Comparison of ENCODE assay signal across 8 mouse cellular contexts in the genomic region with DNA sequence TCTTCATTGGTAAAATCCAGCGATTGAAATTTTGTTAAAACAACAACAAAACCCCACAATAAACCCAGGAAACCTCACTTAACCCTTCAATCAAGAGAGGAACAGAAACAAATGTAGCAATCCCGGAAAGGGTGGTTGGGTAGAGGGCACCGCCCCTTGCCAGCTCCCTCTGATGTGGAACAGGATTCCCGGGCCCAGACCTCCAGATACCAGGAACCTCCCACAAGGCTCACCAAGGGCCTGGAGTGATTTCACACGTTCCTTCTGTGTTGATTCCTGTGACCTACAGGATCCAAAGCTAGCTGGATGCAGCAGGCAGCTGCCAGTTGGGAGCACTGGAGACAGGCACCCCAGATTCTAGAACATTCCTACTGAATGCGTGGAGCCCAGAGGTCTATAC. TPM values are rescaled to one million over a fixed set of nuclear protein-coding genes. Genes with fewer than 3 reads are reported as not detected.
A peak's percentile ranks its signal among the peaks of the same experiment; 100 is the strongest.
DNase-seq lines count a peak whose midpoint lies in the region; ATAC-seq and TF ChIP-seq lines count a peak whose summit lies in the region.

No protein-coding gene starts in this region.

- ATAC-seq in limb, embryonic 15.5 days (ENCODE audit: insufficient number of reproducible peaks, low FRiP score, low TSS enrichment, low read depth): no peak
- no peak for ATAC-seq in stomach, embryonic 15.5 days (ENCODE audit: insufficient read depth, low FRiP score, low read depth)
- no peak for ATAC-seq in inflammation-experienced regulatory T-cells, adult 6 months

- no peak for TF ChIP-seq POLR2A in embryonic fibroblast, embryonic 13.5 days (IDR thresholded peaks at IDR 0.05; ENCODE audit: low read depth, low read length)

- 37% methylated on average over 6 of the region's 6 CpGs for WGBS in limb, embryonic 15.5 days
- 42% methylated on average over 6 of the region's 6 CpGs for WGBS in stomach, embryonic 15.5 days

- no peak overlapping the region for H3K27ac ChIP-seq in left cerebral cortex, adult 2 months
- H3K27ac ChIP-seq in embryonic fibroblast, embryonic 13.5 days (ENCODE audit: insufficient read depth, low read length): no peak overlapping the region
- no peak overlapping the region for H3K27ac ChIP-seq in limb, embryonic 15.5 days
- H3K27ac ChIP-seq in stomach, embryonic 15.5 days: no peak overlapping the region

- H3K36me3 ChIP-seq in limb, embryonic 15.5 days: peaks cover 44% of the 10 kb centered on the region
- H3K36me3 ChIP-seq in stomach, embryonic 15.5 days: peaks cover 32% of the 10 kb centered on the region

- TF ChIP-seq CTCF in left cerebral cortex, adult 2 months (IDR thresholded peaks at IDR 0.05): no peak
- no peak for TF ChIP-seq CTCF in embryonic fibroblast, embryonic 13.5 days (IDR thresholded peaks at IDR 0.05; ENCODE audit: borderline replicate concordance, insufficient read depth, low read length)

- H3K4me3 ChIP-seq in left cerebral cortex, adult 2 months: peak overlapping the region; percentile 99; the same call in 1 of the 2 replicates
- H3K4me3 ChIP-seq in embryonic fibroblast, embryonic 13.5 days (ENCODE audit: insufficient read depth, low read length): peak overlapping the region; percentile 86
- H3K4me3 ChIP-seq in limb, embryonic 15.5 days: peak overlapping the region; percentile 99; the same call in 1 of the 2 replicates
- H3K4me3 ChIP-seq in stomach, embryonic 15.5 days (replicated peaks): 0 out of 2 replicates have a peak overlapping the region, but pooled peaks have one; percentile 90

- intact Hi-C loops in left cerebral cortex, adult 2 months (cut with DNase I): no loop called here
- intact Hi-C loops in left cerebral cortex, postnatal 14 days (cut with DNase I): loop anchor here (5.0 kb wide), 1 partner anchor 63 kb away; a partner anchor contains a TSS

- peaks cover 17% of the 10 kb centered on the region; the same call in 1 of the 2 replicates for H3K4me1 ChIP-seq in embryonic fibroblast, embryonic 13.5 days (ENCODE audit: control insufficient read depth, insufficient read depth, low read length)
- H3K4me1 ChIP-seq in limb, embryonic 15.5 days: peaks cover 34% of the 10 kb centered on the region
- peaks cover 19% of the 10 kb centered on the region for H3K4me1 ChIP-seq in stomach, embryonic 15.5 days

- H3K9me3 ChIP-seq in limb, embryonic 15.5 days: no peaks in the 10 kb centered on the region
- no peaks in the 10 kb centered on the region for H3K9me3 ChIP-seq in stomach, embryonic 15.5 days

- H3K9ac ChIP-seq in limb, embryonic 15.5 days: no peak overlapping the region
- H3K9ac ChIP-seq in stomach, embryonic 15.5 days: no peak overlapping the region; the same call in 1 of the 2 replicates

- DNase-seq in left cerebral cortex, adult 2 months (ENCODE audit: extremely low spot score in 1 of 2, low spot score in 2 of 2): no peak
- no peak for DNase-seq in left cerebral cortex, postnatal 14 days (ENCODE audit: low spot score in 2 of 2)
- DNase-seq in cerebellum, adult 11 months: no peak
- DNase-seq in embryo, embryonic 10 days (ENCODE audit: low spot score): no peak

- no peaks in the 10 kb centered on the region for H3K27me3 ChIP-seq in limb, embryonic 15.5 days
- H3K27me3 ChIP-seq in stomach, embryonic 15.5 days (replicated peaks): no peaks in the 10 kb centered on the region

- H3K4me2 ChIP-seq in limb, embryonic 15.5 days: peak overlapping the region; percentile 63; the same call in 1 of the 2 replicates
- H3K4me2 ChIP-seq in stomach, embryonic 15.5 days: peak overlapping the region; percentile 97

RNA-seq across cellular contexts. Expression of a gene that starts 1.8 kb away (rescaled TPM):
- total RNA-seq in left cerebral cortex, adult 2 months (2021): 100 to 1,000 TPM; 162 TPM
- total RNA-seq in left cerebral cortex, postnatal 14 days (2021): 100 to 1,000 TPM; 190 to 195 TPM
- 163 and 173 TPM in 2 replicates for polyA plus RNA-seq in embryonic fibroblast, embryonic 13.5 days (2011; ENCODE audit: insufficient read length, low read depth, missing spikeins)
- polyA plus RNA-seq in limb, embryonic 15.5 days (2015; fragmentation: Nextera tagmentation; extraction: Ambion mirVana): 471 and 519 TPM in 2 replicates
- polyA plus RNA-seq in stomach, embryonic 15.5 days (2015; fragmentation: Nextera tagmentation; extraction: Ambion mirVana): 558 and 580 TPM in 2 replicates
- polyA plus RNA-seq in inflammation-experienced regulatory T-cells, adult 6 months (2017; shearing (Covaris generic)): 100 to 1,000 TPM; 448 to 507 (median 458) TPM

RNA-seq across cellular contexts. Expression of a gene that starts 1.9 kb away (rescaled TPM):
- total RNA-seq in left cerebral cortex, adult 2 months (2021): 10 to 100 TPM; 38.8 to 40.5 TPM
- total RNA-seq in left cerebral cortex, postnatal 14 days (2021): 10 to 100 TPM; 33.8 to 35.0 TPM
- 3.4 and 3.9 TPM in 2 replicates for polyA plus RNA-seq in embryonic fibroblast, embryonic 13.5 days (2011; ENCODE audit: insufficient read length, low read depth, missing spikeins)
- 4.1 and 4.2 TPM in 2 replicates for polyA plus RNA-seq in limb, embryonic 15.5 days (2015; fragmentation: Nextera tagmentation; extraction: Ambion mirVana)
- 4.1 and 4.4 TPM in 2 replicates for polyA plus RNA-seq in stomach, embryonic 15.5 days (2015; fragmentation: Nextera tagmentation; extraction: Ambion mirVana)
- 1 to 10 TPM; 1.4 to 2.4 (median 2.3) TPM for polyA plus RNA-seq in inflammation-experienced regulatory T-cells, adult 6 months (2017; shearing (Covaris generic))

RNA-seq across cellular contexts. Expression of a gene that starts 15.6 kb away (rescaled TPM):
- total RNA-seq in left cerebral cortex, adult 2 months (2021): 100 to 1,000 TPM; 101 to 105 TPM
- total RNA-seq in left cerebral cortex, postnatal 14 days (2021): 100 to 1,000 TPM; 129 to 133 TPM
- polyA plus RNA-seq in embryonic fibroblast, embryonic 13.5 days (2011; ENCODE audit: insufficient read length, low read depth, missing spikeins): 54.7 and 63.3 TPM in 2 replicates
- polyA plus RNA-seq in limb, embryonic 15.5 days (2015; fragmentation: Nextera tagmentation; extraction: Ambion mirVana): 3.7 and 8.0 TPM in 2 replicates
- 6.0 and 8.1 TPM in 2 replicates for polyA plus RNA-seq in stomach, embryonic 15.5 days (2015; fragmentation: Nextera tagmentation; extraction: Ambion mirVana)
- polyA plus RNA-seq in inflammation-experienced regulatory T-cells, adult 6 months (2017; shearing (Covaris generic)): 1 to 10 TPM; 2.4 to 3.9 (median 2.5) TPM

RNA-seq across cellular contexts. Expression of a gene that starts 30.0 kb away (rescaled TPM):
- total RNA-seq in left cerebral cortex, adult 2 months (2021): 10 to 100 TPM; 15.6 to 18.4 TPM
- 10 to 100 TPM; 16.1 to 17.8 TPM for total RNA-seq in left cerebral cortex, postnatal 14 days (2021)
- polyA plus RNA-seq in embryonic fibroblast, embryonic 13.5 days (2011; ENCODE audit: insufficient read length, low read depth, missing spikeins): 11.4 and 15.2 TPM in 2 replicates
- 22.9 and 25.0 TPM in 2 replicates for polyA plus RNA-seq in limb, embryonic 15.5 days (2015; fragmentation: Nextera tagmentation; extraction: Ambion mirVana)
- 25.2 and 25.9 TPM in 2 replicates for polyA plus RNA-seq in stomach, embryonic 15.5 days (2015; fragmentation: Nextera tagmentation; extraction: Ambion mirVana)
- polyA plus RNA-seq in inflammation-experienced regulatory T-cells, adult 6 months (2017; shearing (Covaris generic)): 10 to 100 TPM; 28.5 to 51.3 (median 40.1) TPM
